Mouse (Mus musculus): Measurements from ENCODE around the gene Cxxc4.

Cxxc4 gene

GRCm38 (mm10) chr3:134243850-134244247 is 7.6 kb downstream of the Cxxc4 start:
- DNase-seq (ENCODE audit: low read depth) = no peak

- DNase-seq (ENCODE audit: low read depth) = no peak
These were observed 17.9 kb downstream of the Cxxc4 start for GRCm38 (mm10) chr3:134254221-134254620.

GRCm38 (mm10) chr3:134258715-134259114 is 22.4 kb downstream of the Cxxc4 start:
- no peak for DNase-seq (ENCODE audit: low read depth)

GRCm38 (mm10) chr3:134259300-134259699 is 23.0 kb downstream of the Cxxc4 start:
- no peak for DNase-seq (ENCODE audit: low read depth)

GRCm38 (mm10) chr3:134279655-134280054 is 43.4 kb downstream of the Cxxc4 start:
- no peak for DNase-seq (ENCODE audit: low read depth)

- no peak for DNase-seq (ENCODE audit: low read depth)
These were observed 45.5 kb downstream of the Cxxc4 start for GRCm38 (mm10) chr3:134281527-134282370.

GRCm38 (mm10) chr3:134295217-134295616 is 58.9 kb downstream of the Cxxc4 start:
- DNase-seq (ENCODE audit: low read depth) = no peak

GRCm38 (mm10) chr3:134302681-134303491 is 66.6 kb downstream of the Cxxc4 start:
- DNase-seq (ENCODE audit: low read depth) = no peak

- no peak for DNase-seq (ENCODE audit: low read depth)
These were observed 67.2 kb downstream of the Cxxc4 start for GRCm38 (mm10) chr3:134303492-134303808.

GRCm38 (mm10) chr3:134306507-134306906 is 70.2 kb downstream of the Cxxc4 start:
- DNase-seq (ENCODE audit: low read depth) = no peak

GRCm38 (mm10) chr3:134307801-134308200 is 71.5 kb downstream of the Cxxc4 start:
- DNase-seq (ENCODE audit: low read depth) = peak; percentile 5
